Mouse (Mus musculus): Measurements from ENCODE around the gene Vmn1r76. TPM values are rescaled to one million over a fixed set of nuclear protein-coding genes. Genes with fewer than 3 reads are reported as not detected.

The Vmn1r76 gene
- polyA plus RNA-seq (2015; fragmentation: Nextera tagmentation; extraction: Ambion mirVana): not detected in 2 replicates

- no peaks in the 10 kb centered on the region for H3K36me3 ChIP-seq
- H3K27ac ChIP-seq: no peak within 1 kb of the TSS
- H3K4me2 ChIP-seq: no peak within 1 kb of the TSS
- no peaks in the 10 kb centered on the region for H3K27me3 ChIP-seq
- no peak within 1 kb of the TSS for H3K9ac ChIP-seq
- peaks cover 32% of the 10 kb centered on the region; the same call in 1 of the 2 replicates for H3K9me3 ChIP-seq
- H3K4me3 ChIP-seq: no peak within 1 kb of the TSS
- ATAC-seq (ENCODE audit: insufficient number of reproducible peaks, insufficient read depth, low FRiP score, low TSS enrichment, low read depth): no peak
- H3K4me1 ChIP-seq: no peaks in the 10 kb centered on the region
Measured at GRCm38 (mm10) chr7:11938113-11938512, at the start of gene Vmn1r76. Vmn1r76 (minus strand) TSS chr7:11938213.

DNA sequence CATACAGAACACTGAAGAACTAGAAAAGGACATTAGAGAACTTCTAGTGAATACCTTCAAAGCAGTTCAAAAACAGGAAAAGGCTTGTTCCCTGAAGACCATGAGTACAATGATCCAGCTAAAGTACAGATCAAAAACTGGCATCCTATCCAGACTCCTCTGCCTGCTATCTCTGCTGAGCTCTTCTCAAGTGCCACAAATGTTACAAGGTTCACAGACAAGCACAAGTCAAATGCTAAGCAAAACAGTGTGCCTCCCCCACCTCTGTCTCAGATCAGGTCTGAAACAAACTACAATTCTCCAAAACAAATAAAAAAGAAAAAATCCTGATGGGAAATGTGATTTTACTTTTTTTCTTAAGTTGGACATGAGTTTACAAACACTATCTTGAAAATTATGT is 34.6 kb upstream of the Vmn1r76 start:
- Histone ChIP-seq H3K4me2 (no peak overlapping the region), H3K9ac (no peak overlapping the region), H3K4me3 (no peak overlapping the region), H3K27ac (no peak overlapping the region), H3K36me3 (no peaks in the 10 kb centered on the region), H3K9me3 (peaks cover 27% of the 10 kb centered on the region), H3K27me3 (no peaks in the 10 kb centered on the region), H3K4me1 (no peaks in the 10 kb centered on the region)
- ATAC-seq (ENCODE audit: insufficient number of reproducible peaks, insufficient read depth, low FRiP score, low TSS enrichment, low read depth): no peak

DNA sequence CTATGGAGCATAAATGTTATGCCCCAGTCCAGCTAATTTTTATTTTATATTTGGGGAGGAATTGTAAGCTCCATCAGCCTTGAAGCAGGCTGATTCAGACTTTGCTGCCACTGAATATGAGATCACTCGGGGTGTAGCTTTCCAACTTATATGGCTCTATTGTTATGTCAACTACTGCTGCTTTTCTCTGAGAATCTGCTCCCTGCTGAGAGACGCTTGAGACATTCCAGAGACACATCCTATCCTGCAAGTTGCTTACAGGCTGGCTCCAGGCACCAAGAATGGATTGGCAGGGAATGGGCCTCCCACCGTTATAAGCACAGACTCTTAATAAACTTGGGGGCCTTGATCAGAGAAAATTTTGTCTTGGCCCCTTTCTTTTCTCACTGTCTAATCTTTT is 10.0 kb upstream of the Vmn1r76 start:
- H3K4me2 ChIP-seq: no peak overlapping the region
- no peaks in the 10 kb centered on the region for H3K36me3 ChIP-seq
- H3K27me3 ChIP-seq: no peaks in the 10 kb centered on the region
- H3K9ac ChIP-seq: no peak overlapping the region
- no peak for ATAC-seq (ENCODE audit: insufficient number of reproducible peaks, insufficient read depth, low FRiP score, low TSS enrichment, low read depth)
- H3K27ac ChIP-seq: no peak overlapping the region
- peaks cover 41% of the 10 kb centered on the region for H3K9me3 ChIP-seq
- H3K4me1 ChIP-seq: no peaks in the 10 kb centered on the region
- no peak overlapping the region for H3K4me3 ChIP-seq
- 77% methylated on average over 3 of the region's 3 CpGs for WGBS

DNA sequence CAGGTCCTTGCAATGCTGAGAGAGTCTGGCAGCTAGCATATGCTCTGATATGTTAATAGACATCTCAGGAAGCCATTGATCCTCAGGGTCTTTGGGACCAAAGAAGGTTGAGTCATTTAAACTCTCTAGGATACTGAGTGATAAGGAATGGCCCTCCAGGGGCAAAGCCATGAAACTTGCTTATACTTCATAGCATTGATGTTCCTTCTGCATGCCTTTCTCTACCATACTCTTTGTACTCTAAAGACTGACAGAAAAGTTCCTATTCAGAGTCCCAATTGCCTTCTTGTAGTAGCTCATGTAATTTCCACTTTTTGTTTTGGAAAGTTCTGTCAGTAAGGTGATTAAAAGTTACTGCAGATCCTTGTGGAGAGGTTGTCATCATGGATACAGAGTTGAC is 63.7 kb downstream of the Vmn1r76 start, which contains the start of gene Vmn1r75:
Gene Vmn1r75 (plus strand): TSS at position 301 of the 400 bp plus-strand sequence.
- Histone ChIP-seq H3K27me3 (no peaks in the 10 kb centered on the region), H3K4me2 (no peak within 1 kb of the TSS), H3K27ac (no peak within 1 kb of the TSS), H3K4me3 (no peak within 1 kb of the TSS), H3K36me3 (no peaks in the 10 kb centered on the region), H3K4me1 (no peaks in the 10 kb centered on the region), H3K9me3 (peaks cover 14% of the 10 kb centered on the region), H3K9ac (no peak within 1 kb of the TSS)
- ATAC-seq (ENCODE audit: insufficient number of reproducible peaks, insufficient read depth, low FRiP score, low TSS enrichment, low read depth): no peak

Other genes starting within 250 kb of the Vmn1r76 start
- not detected in 2 replicates for gene Vmn1r73, start 207.9 kb downstream of the Vmn1r76 start, polyA plus RNA-seq (2015; fragmentation: Nextera tagmentation; extraction: Ambion mirVana)
- not detected in 2 replicates for gene Vmn1r74, start 104.2 kb downstream of the Vmn1r76 start, polyA plus RNA-seq (2015; fragmentation: Nextera tagmentation; extraction: Ambion mirVana)
- gene Vmn1r75, start 63.6 kb downstream of the Vmn1r76 start, polyA plus RNA-seq (2015; fragmentation: Nextera tagmentation; extraction: Ambion mirVana): not detected in 2 replicates
- not detected in 2 replicates for gene Vmn1r77, start 98.5 kb upstream of the Vmn1r76 start, polyA plus RNA-seq (2015; fragmentation: Nextera tagmentation; extraction: Ambion mirVana)
- not detected in 2 replicates for gene Vmn1r78, start 212.0 kb upstream of the Vmn1r76 start, polyA plus RNA-seq (2015; fragmentation: Nextera tagmentation; extraction: Ambion mirVana)
- gene Vmn1r79, start 233.1 kb upstream of the Vmn1r76 start, polyA plus RNA-seq (2015; fragmentation: Nextera tagmentation; extraction: Ambion mirVana): not detected in 2 replicates

Measured in embryonic facial prominence, embryonic 13.5 days (tissue).